Mouse (Mus musculus) thymus, postnatal 0 days (tissue): Measurements from ENCODE around the gene Ankrd42. TPM values are rescaled to one million over a fixed set of nuclear protein-coding genes. Genes with fewer than 3 reads are reported as not detected.
A peak's percentile ranks its signal among the peaks of the same experiment; 100 is the strongest.

Experiments used
- DNase-seq: peaks from one replicate; pipeline ENCODE4 v3.0.0-alpha.2; 2015; ENCODE audit warnings: low spot score
- polyA plus RNA-seq: library from polyadenylated mRNA; unstranded; fragments of >200 nt; fragmentation: Nextera tagmentation; extraction: Ambion mirVana; gene quantifications from 2 replicates; pipeline ENCODE4 v1.2.1, GENCODE M21; 2015

Gene Ankrd42
- polyA plus RNA-seq, 1 experiment from 2014 or later, result 1.7 TPM

DNA sequence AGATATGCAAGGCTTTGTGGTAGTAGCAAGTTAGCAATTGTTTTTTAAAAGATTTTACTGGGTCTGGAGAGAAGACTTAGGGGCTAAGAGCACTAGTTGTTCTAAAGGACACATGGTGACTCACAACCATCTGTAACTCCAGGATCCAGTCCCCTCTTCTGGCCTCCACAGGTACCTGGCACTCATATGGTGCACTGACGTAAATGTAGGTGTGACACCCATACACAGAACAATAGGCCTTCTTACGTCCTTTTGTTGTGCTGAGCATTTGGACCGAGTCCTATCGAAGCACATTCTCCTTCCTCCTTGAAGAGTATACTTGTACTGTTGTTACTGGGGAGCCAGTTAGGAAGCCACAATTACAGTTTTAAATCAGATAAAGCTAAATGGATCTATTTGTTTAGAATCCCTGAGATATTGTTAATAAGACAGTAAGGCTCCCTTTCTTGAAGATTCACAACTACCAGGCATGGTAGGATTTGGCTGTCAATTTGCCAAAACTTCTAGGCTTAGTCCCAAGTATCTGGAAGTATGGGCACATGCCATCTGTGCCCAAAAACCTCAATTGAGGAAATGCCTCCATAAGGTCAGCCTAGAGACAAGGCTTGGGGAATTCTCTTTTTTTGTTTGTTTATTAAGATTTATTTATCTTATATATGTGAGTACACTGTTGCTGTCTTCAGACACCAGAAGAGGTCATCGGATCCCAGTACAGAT is 56.3 kb downstream of the Ankrd42 start:
- DNase-seq, result no peak

DNA sequence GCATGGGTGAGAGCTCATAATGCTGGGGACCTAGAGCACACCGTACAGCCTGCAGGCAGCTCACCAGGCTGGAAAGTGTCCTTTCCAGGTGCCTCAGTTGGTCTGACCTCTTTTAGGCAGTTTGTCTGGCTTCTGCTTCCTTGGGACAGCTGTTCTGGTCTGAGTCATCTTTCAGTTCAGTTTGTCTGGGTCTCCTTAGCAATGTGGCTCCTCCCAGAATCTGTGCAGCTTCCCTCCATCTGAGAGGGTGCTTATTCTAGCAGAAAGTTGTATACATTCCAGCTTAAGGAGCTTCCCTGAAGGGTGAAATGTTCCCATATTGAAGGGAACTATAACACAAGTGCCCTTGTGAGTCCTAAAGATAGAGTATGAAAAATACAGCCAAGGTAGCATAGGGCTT is 70.2 kb downstream of the Ankrd42 start:
- DNase-seq, result no peak

- DNase-seq, result peak; percentile 90
Observed at GRCm38 (mm10) chr7:92560986-92561876, 75.7 kb downstream of the Ankrd42 start, which contains the start of gene Ccdc90b. Gene Ccdc90b, plus strand, starts transcription at chr7:92561149.

- no peak for DNase-seq
Observed at GRCm38 (mm10) chr7:92558744-92559143, 78.2 kb downstream of the Ankrd42 start.

- peak; percentile 38 for DNase-seq
Observed at GRCm38 (mm10) chr7:92550990-92551392, 86.0 kb downstream of the Ankrd42 start.

DNA sequence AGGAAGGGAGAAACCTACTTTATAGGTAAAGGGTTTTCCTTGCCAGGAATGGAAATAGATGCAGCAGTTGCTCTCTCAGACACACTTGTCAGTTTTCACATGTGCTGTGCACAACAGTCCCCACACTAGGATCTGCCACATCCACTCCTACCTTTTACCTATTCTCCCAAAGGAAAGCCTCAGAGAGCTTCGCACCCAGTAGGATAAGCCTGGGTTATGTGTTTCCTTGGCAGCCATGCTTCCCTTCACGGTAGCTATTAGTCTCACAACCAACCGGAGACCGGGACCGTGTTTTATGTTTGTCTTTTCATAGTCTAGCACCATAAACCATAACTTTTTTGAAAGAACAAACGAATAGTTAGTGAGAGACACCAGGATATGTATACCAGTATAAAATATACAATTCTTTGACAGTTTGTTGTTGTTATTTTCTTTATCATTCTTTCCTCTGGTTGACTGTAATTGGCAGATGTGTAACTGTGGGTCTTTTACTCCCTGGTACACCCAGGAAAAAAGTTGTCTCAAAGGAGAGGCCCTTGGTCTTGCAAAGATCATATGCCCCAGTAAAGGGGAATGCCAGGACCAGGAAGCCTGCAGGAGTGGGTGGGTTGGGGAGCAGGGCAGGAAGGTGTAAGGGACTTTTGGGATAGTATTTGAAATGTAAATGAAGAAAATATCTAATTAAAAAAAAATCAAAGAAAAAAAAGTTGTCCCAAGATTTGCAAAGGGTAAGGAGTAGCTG is 86.5 kb downstream of the Ankrd42 start:
- no peak for DNase-seq

- DNase-seq, result no peak
Observed at GRCm38 (mm10) chr7:92546763-92547162, 90.2 kb downstream of the Ankrd42 start.

DNA sequence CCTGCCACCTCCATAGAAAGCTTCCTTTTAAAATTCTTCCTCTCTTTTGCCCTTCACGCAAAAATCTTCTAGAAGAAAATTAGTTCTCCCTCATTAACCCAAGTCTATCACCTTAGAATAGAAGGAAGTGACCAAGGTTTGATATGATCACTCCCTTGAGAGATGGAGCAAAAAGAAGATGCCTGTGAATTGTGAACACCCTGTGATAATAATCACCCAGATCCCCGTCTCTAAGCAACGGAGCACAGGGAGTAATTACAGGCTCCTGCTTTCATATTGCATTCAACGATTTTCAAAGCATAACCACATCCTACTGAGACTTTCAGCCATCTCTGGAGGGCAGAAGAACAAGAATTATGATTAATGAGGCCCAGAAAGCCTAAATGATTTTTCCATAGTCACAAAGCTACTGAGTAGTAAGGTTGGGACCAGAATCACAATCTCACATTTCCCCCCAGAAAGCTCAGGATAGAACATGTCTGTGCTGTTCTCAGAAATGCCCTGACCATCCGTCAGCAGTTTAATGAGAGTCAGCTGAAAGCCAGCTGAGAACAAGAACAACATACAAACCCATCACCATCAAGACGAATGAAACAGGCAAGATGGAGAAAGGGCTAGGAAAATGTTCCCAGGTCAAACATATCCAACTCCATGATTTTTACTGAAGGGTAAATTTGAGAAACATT is 104.4 kb downstream of the Ankrd42 start:
- no peak for DNase-seq

Other genes starting within 250 kb of the Ankrd42 start
- 34.2 and 34.5 TPM in 2 replicates for gene Ccdc90b, start 76.0 kb downstream of the Ankrd42 start, polyA plus RNA-seq
- 29.2 and 35.2 TPM in 2 replicates for gene Pcf11, start 32.8 kb upstream of the Ankrd42 start, polyA plus RNA-seq
- 3.8 and 4.3 TPM in 2 replicates for gene Rab30, start 104.5 kb upstream of the Ankrd42 start, polyA plus RNA-seq
- gene Ddias, start 237.1 kb upstream of the Ankrd42 start, polyA plus RNA-seq, result 11.0 and 12.0 TPM in 2 replicates
- gene Prcp, start 237.3 kb upstream of the Ankrd42 start, polyA plus RNA-seq, result 16.8 and 18.9 TPM in 2 replicates